Mouse (Mus musculus) embryonic fibroblast, embryonic 13.5 days (primary cell): ENCODE measurements around the gene Edem2.

Source experiments
- CTCF ChIP-seq: IDR thresholded peaks from 2 replicates; pipeline ENCODE4 v1.5.1; 2011; ENCODE audit warnings: mild to moderate bottlenecking, control low read depth, low read length, moderate library complexity, borderline replicate concordance; ENCODE audit not compliant: insufficient read depth
- POLR2A ChIP-seq: IDR thresholded peaks from 2 replicates; pipeline ENCODE4 v1.6.1; 2011; ENCODE audit warnings: low read depth, mild to moderate bottlenecking, control low read depth, low read length, moderate library complexity

DNA sequence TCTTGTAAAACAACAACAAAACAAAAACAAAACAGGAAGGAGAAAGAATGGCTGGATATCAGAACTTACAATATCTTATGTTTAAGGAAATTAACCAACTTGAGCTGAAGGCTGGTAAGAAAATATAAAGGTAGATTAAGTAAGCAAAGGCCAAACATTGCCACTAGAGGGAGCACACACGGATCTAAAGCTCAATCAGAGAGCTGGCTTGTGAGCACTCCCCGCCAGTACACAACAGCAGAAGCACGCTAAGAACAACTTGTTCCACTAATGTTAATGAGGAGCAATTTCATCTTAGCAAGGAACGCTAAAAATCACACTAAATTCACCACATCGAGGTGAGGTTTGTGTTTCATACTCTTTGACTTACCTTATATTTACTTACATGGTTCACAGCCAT, 66.2 kb downstream of the Edem2 start:
- TF ChIP-seq POLR2A, result no peak
- TF ChIP-seq CTCF, result peak; percentile 14; the same call in 1 of the 2 replicates
